Mouse (Mus musculus): Measurements from ENCODE around the gene Lrrc15. TPM values are rescaled to one million over a fixed set of nuclear protein-coding genes. Genes with fewer than 3 reads are reported as not detected.
A peak's percentile ranks its signal among the peaks of the same experiment; 100 is the strongest.

Lrrc15 gene
- polyA plus RNA-seq, 1 experiment from 2014 or later: 0.68 TPM

- H3K9me3 ChIP-seq (replicated peaks): no peaks in the 10 kb centered on the region
- 53% methylated on average over 8 of the region's 8 CpGs for WGBS
- peak overlapping the region; percentile 14; the same call in 1 of the 2 replicates for H3K27ac ChIP-seq
- no peaks in the 10 kb centered on the region for H3K36me3 ChIP-seq
- 0 out of 2 replicates have a peak, but pooled peaks cover 5% of the 10 kb centered on the region for H3K27me3 ChIP-seq (ENCODE audit: low read depth, poor library complexity, severe bottlenecking)
- H3K4me1 ChIP-seq: peaks cover 26% of the 10 kb centered on the region
- no peak for DNase-seq (ENCODE audit: low spot score)
- no peak overlapping the region for H3K4me3 ChIP-seq
Observed at GRCm38 (mm10) chr16:30271223-30271761, 11.8 kb downstream of the Lrrc15 start.

GRCm38 (mm10) chr16:30267359-30267758 lies 15.7 kb downstream of the Lrrc15 start, which contains the start of gene Cpn2:
TSS of gene Cpn2 (minus strand) at chr16:30267499.
- Histone ChIP-seq H3K36me3 (no peaks in the 10 kb centered on the region), H3K27ac (0 out of 2 replicates have a peak within 1 kb of the TSS, but pooled peaks have one; percentile 22), H3K4me3 (no peak within 1 kb of the TSS), H3K9me3 (replicated peaks) (no peaks in the 10 kb centered on the region), H3K4me1 (peaks cover 28% of the 10 kb centered on the region), H3K27me3 (ENCODE audit: low read depth, poor library complexity, severe bottlenecking) (0 out of 2 replicates have a peak, but pooled peaks cover 5% of the 10 kb centered on the region)
- 80% methylated on average over 5 of the region's 5 CpGs for WGBS
- DNase-seq (ENCODE audit: low spot score): no peak

- 83% methylated on average over 5 of the region's 5 CpGs for WGBS
- H3K4me1 ChIP-seq: peaks cover 20% of the 10 kb centered on the region
- no peak overlapping the region for H3K27ac ChIP-seq
- DNase-seq (ENCODE audit: low spot score): no peak
- H3K27me3 ChIP-seq (ENCODE audit: low read depth, poor library complexity, severe bottlenecking): 0 out of 2 replicates have a peak, but pooled peaks cover 5% of the 10 kb centered on the region
- H3K9me3 ChIP-seq (replicated peaks): no peaks in the 10 kb centered on the region
- no peak overlapping the region for H3K4me3 ChIP-seq
- no peaks in the 10 kb centered on the region for H3K36me3 ChIP-seq
Observed at GRCm38 (mm10) chr16:30266561-30266960, 16.5 kb downstream of the Lrrc15 start.

GRCm38 (mm10) chr16:30265611-30266010 lies 17.4 kb downstream of the Lrrc15 start:
- Histone ChIP-seq H3K36me3 (no peaks in the 10 kb centered on the region), H3K4me3 (no peak overlapping the region), H3K27me3 (ENCODE audit: low read depth, poor library complexity, severe bottlenecking) (0 out of 2 replicates have a peak, but pooled peaks cover 5% of the 10 kb centered on the region), H3K27ac (no peak overlapping the region), H3K4me1 (peaks cover 12% of the 10 kb centered on the region), H3K9me3 (replicated peaks) (no peaks in the 10 kb centered on the region)
- 57% methylated on average over 4 of the region's 4 CpGs for WGBS
- DNase-seq (ENCODE audit: low spot score): no peak

GRCm38 (mm10) chr16:30263156-30263555 lies 19.9 kb downstream of the Lrrc15 start:
- Histone ChIP-seq H3K36me3 (no peaks in the 10 kb centered on the region), H3K27ac (no peak overlapping the region), H3K4me3 (no peak overlapping the region), H3K9me3 (replicated peaks) (no peaks in the 10 kb centered on the region), H3K27me3 (ENCODE audit: low read depth, poor library complexity, severe bottlenecking) (0 out of 2 replicates have a peak, but pooled peaks cover 12% of the 10 kb centered on the region), H3K4me1 (peaks cover 12% of the 10 kb centered on the region)
- WGBS: 54% methylated on average over 4 of the region's 4 CpGs
- no peak for DNase-seq (ENCODE audit: low spot score)

GRCm38 (mm10) chr16:30262664-30263063 lies 20.4 kb downstream of the Lrrc15 start:
- no peaks in the 10 kb centered on the region for H3K36me3 ChIP-seq
- no peak overlapping the region for H3K27ac ChIP-seq
- 0% methylated on average over 2 of the region's 2 CpGs for WGBS
- peaks cover 15% of the 10 kb centered on the region for H3K4me1 ChIP-seq
- H3K4me3 ChIP-seq: no peak overlapping the region
- H3K9me3 ChIP-seq (replicated peaks): no peaks in the 10 kb centered on the region
- DNase-seq (ENCODE audit: low spot score): peak; percentile 91
- H3K27me3 ChIP-seq (ENCODE audit: low read depth, poor library complexity, severe bottlenecking): 0 out of 2 replicates have a peak, but pooled peaks cover 12% of the 10 kb centered on the region

- WGBS: 90% methylated on average over 10 of the region's 10 CpGs
- H3K9me3 ChIP-seq (replicated peaks): no peaks in the 10 kb centered on the region
Observed at GRCm38 (mm10) chr16:30262157-30262556, 20.9 kb downstream of the Lrrc15 start.

GRCm38 (mm10) chr16:30261341-30261740 lies 21.7 kb downstream of the Lrrc15 start:
- no peaks in the 10 kb centered on the region for H3K36me3 ChIP-seq
- H3K4me1 ChIP-seq: peaks cover 14% of the 10 kb centered on the region
- 0 out of 2 replicates have a peak, but pooled peaks cover 6% of the 10 kb centered on the region for H3K27me3 ChIP-seq (ENCODE audit: low read depth, poor library complexity, severe bottlenecking)
- no peaks in the 10 kb centered on the region for H3K9me3 ChIP-seq (replicated peaks)
- 91% methylated on average over 9 of the region's 9 CpGs for WGBS
- H3K27ac ChIP-seq: no peak overlapping the region
- no peak for DNase-seq (ENCODE audit: low spot score)
- H3K4me3 ChIP-seq: no peak overlapping the region

More at GRCm38 (mm10) chr16:30262157-30262556, 20.9 kb downstream of the Lrrc15 start:
- Histone ChIP-seq H3K36me3 (no peaks in the 10 kb centered on the region), H3K27ac (no peak overlapping the region), H3K4me1 (peaks cover 17% of the 10 kb centered on the region), H3K27me3 (ENCODE audit: low read depth, poor library complexity, severe bottlenecking) (0 out of 2 replicates have a peak, but pooled peaks cover 12% of the 10 kb centered on the region), H3K4me3 (no peak overlapping the region)
- DNase-seq (ENCODE audit: low spot score): no peak

GRCm38 (mm10) chr16:30260012-30260635 lies 22.9 kb downstream of the Lrrc15 start:
- Histone ChIP-seq H3K9me3 (replicated peaks) (no peaks in the 10 kb centered on the region), H3K27ac (peak overlapping the region; percentile 14; the same call in 1 of the 2 replicates), H3K27me3 (ENCODE audit: low read depth, poor library complexity, severe bottlenecking) (0 out of 2 replicates have a peak, but pooled peaks cover 6% of the 10 kb centered on the region), H3K4me3 (no peak overlapping the region), H3K36me3 (no peaks in the 10 kb centered on the region), H3K4me1 (peaks cover 10% of the 10 kb centered on the region)
- no peak for DNase-seq (ENCODE audit: low spot score)
- WGBS: 91% methylated on average over 15 of the region's 15 CpGs

GRCm38 (mm10) chr16:30259444-30259843 lies 23.6 kb downstream of the Lrrc15 start:
- no peaks in the 10 kb centered on the region for H3K36me3 ChIP-seq
- DNase-seq (ENCODE audit: low spot score): no peak
- peaks cover 11% of the 10 kb centered on the region for H3K4me1 ChIP-seq
- H3K4me3 ChIP-seq: no peak overlapping the region
- 88% methylated on average over 10 of the region's 10 CpGs for WGBS
- H3K27ac ChIP-seq: no peak overlapping the region
- H3K27me3 ChIP-seq (ENCODE audit: low read depth, poor library complexity, severe bottlenecking): 0 out of 2 replicates have a peak, but pooled peaks cover 6% of the 10 kb centered on the region
- no peaks in the 10 kb centered on the region for H3K9me3 ChIP-seq (replicated peaks)

- no peak overlapping the region for H3K27ac ChIP-seq
- no peak overlapping the region for H3K4me3 ChIP-seq
- no peaks in the 10 kb centered on the region for H3K9me3 ChIP-seq (replicated peaks)
- no peaks in the 10 kb centered on the region for H3K36me3 ChIP-seq
- peaks cover 11% of the 10 kb centered on the region for H3K4me1 ChIP-seq
- 0 out of 2 replicates have a peak, but pooled peaks cover 6% of the 10 kb centered on the region for H3K27me3 ChIP-seq (ENCODE audit: low read depth, poor library complexity, severe bottlenecking)
- 87% methylated on average over 7 of the region's 7 CpGs for WGBS
- no peak for DNase-seq (ENCODE audit: low spot score)
Observed at GRCm38 (mm10) chr16:30258441-30258840, 24.6 kb downstream of the Lrrc15 start.

- WGBS: 78% methylated on average over 9 of the region's 9 CpGs
- Histone ChIP-seq H3K9me3 (replicated peaks) (no peaks in the 10 kb centered on the region), H3K27me3 (ENCODE audit: low read depth, poor library complexity, severe bottlenecking) (0 out of 2 replicates have a peak, but pooled peaks cover 6% of the 10 kb centered on the region), H3K36me3 (no peaks in the 10 kb centered on the region), H3K27ac (no peak overlapping the region), H3K4me1 (peaks cover 11% of the 10 kb centered on the region), H3K4me3 (no peak overlapping the region)
- DNase-seq (ENCODE audit: low spot score): no peak
Observed at GRCm38 (mm10) chr16:30257718-30258117, 25.3 kb downstream of the Lrrc15 start.

- Histone ChIP-seq H3K27me3 (ENCODE audit: low read depth, poor library complexity, severe bottlenecking) (peaks cover 21% of the 10 kb centered on the region), H3K4me1 (peaks cover 27% of the 10 kb centered on the region), H3K36me3 (no peaks in the 10 kb centered on the region), H3K27ac (no peak overlapping the region), H3K4me3 (no peak overlapping the region), H3K9me3 (replicated peaks) (no peaks in the 10 kb centered on the region)
- WGBS: 70% methylated on average over 7 of the region's 7 CpGs
- DNase-seq (ENCODE audit: low spot score): no peak
Observed at GRCm38 (mm10) chr16:30255061-30255460, 28.0 kb downstream of the Lrrc15 start.

All from limb, embryonic 10.5 days (tissue).